Mouse (Mus musculus): Measurements from ENCODE around the gene Catsper2.

The Catsper2 gene

GRCm38 (mm10) chr2:121413387-121414042 is at the start of gene Catsper2, which contains the start of gene Pdia3:
TSS of gene Catsper2 (minus strand) at chr2:121413792.
TSS of gene Pdia3 (plus strand) at chr2:121413775.
- peak; percentile 100 for DNase-seq

GRCm38 (mm10) chr2:121460071-121460470 is 46.5 kb upstream of the Catsper2 start:
- DNase-seq = no peak

- DNase-seq = peak; percentile 98
These were observed 43.4 kb upstream of the Catsper2 start, which contains the start of gene Serinc4 for GRCm38 (mm10) chr2:121456692-121457642. TSS of gene Serinc4 (minus strand) at chr2:121456781.

- peak; percentile 86 for DNase-seq
These were observed 41.9 kb upstream of the Catsper2 start for GRCm38 (mm10) chr2:121455534-121455933.

- DNase-seq = peak; percentile 89
These were observed 40.3 kb upstream of the Catsper2 start for GRCm38 (mm10) chr2:121453917-121454316.

GRCm38 (mm10) chr2:121452990-121453389 is 39.4 kb upstream of the Catsper2 start, which contains the start of gene Hypk:
TSS of gene Hypk (plus strand) at chr2:121453290.
- DNase-seq = no peak

- peak; percentile 89 for DNase-seq
These were observed 38.8 kb upstream of the Catsper2 start for GRCm38 (mm10) chr2:121452361-121452760.

- DNase-seq = peak; percentile 95
These were observed 36.5 kb upstream of the Catsper2 start for GRCm38 (mm10) chr2:121450093-121450492.

GRCm38 (mm10) chr2:121449545-121450011 is 36.0 kb upstream of the Catsper2 start:
- DNase-seq = no peak

- DNase-seq = peak; percentile 100
These were observed 35.3 kb upstream of the Catsper2 start, which contains the start of gene Serf2 for GRCm38 (mm10) chr2:121448739-121449535. TSS of gene Serf2 (plus strand) at chr2:121449195.

- DNase-seq = peak; percentile 93
These were observed 34.5 kb upstream of the Catsper2 start for GRCm38 (mm10) chr2:121448136-121448535.

- peak; percentile 56 for DNase-seq
These were observed 33.4 kb upstream of the Catsper2 start for GRCm38 (mm10) chr2:121447006-121447405.

GRCm38 (mm10) chr2:121446506-121446905 is 32.9 kb upstream of the Catsper2 start:
- DNase-seq = peak; percentile 87

- peak; percentile 15 for DNase-seq
These were observed 31.5 kb upstream of the Catsper2 start for GRCm38 (mm10) chr2:121445117-121445516.

GRCm38 (mm10) chr2:121444178-121444577 is 30.6 kb upstream of the Catsper2 start, which contains the start of gene Ell3:
TSS of gene Ell3 (minus strand) at chr2:121444278.
- DNase-seq = peak; percentile 40

- no peak for DNase-seq
These were observed 29.4 kb upstream of the Catsper2 start for GRCm38 (mm10) chr2:121443068-121443349.

- peak; percentile 97 for DNase-seq
These were observed 28.9 kb upstream of the Catsper2 start for GRCm38 (mm10) chr2:121442259-121443067.

- peak; percentile 94 for DNase-seq
These were observed 28.2 kb upstream of the Catsper2 start for GRCm38 (mm10) chr2:121441800-121442199.

- DNase-seq = peak; percentile 86
These were observed 27.4 kb upstream of the Catsper2 start for GRCm38 (mm10) chr2:121440834-121441605.

- DNase-seq = peak; percentile 66
These were observed 26.2 kb upstream of the Catsper2 start for GRCm38 (mm10) chr2:121439746-121440145.

- no peak for DNase-seq
These were observed 21.3 kb upstream of the Catsper2 start for GRCm38 (mm10) chr2:121434854-121435253.
